8 mouse cellular contexts compared by ENCODE assay signal in genomic region chrX:135752832-135753231, GRCm38 (mm10). TPM values are rescaled to one million over a fixed set of nuclear protein-coding genes. Genes with fewer than 3 reads are reported as not detected.
A peak's percentile ranks its signal among the peaks of the same experiment; 100 is the strongest.
DNase-seq lines count a peak whose midpoint lies in the region; ATAC-seq and TF ChIP-seq lines count a peak whose summit lies in the region.

No protein-coding gene starts in this region.

- H3K4me3 ChIP-seq in liver, embryonic 12.5 days: no peak overlapping the region
- no peak overlapping the region for H3K4me3 ChIP-seq in limb, embryonic 10.5 days
- H3K4me3 ChIP-seq in neural tube, embryonic 12.5 days: no peak overlapping the region
- H3K4me3 ChIP-seq in stomach, postnatal 0 days (ENCODE audit: low read depth, low read length): no peak overlapping the region

- H3K4me1 ChIP-seq in liver, embryonic 12.5 days: no peaks in the 10 kb centered on the region
- no peaks in the 10 kb centered on the region for H3K4me1 ChIP-seq in limb, embryonic 10.5 days
- no peaks in the 10 kb centered on the region for H3K4me1 ChIP-seq in neural tube, embryonic 12.5 days
- no peaks in the 10 kb centered on the region for H3K4me1 ChIP-seq in stomach, postnatal 0 days (replicated peaks; ENCODE audit: control insufficient read depth, insufficient read depth)

- no peak overlapping the region for H3K4me2 ChIP-seq in liver, embryonic 12.5 days
- no peak overlapping the region for H3K4me2 ChIP-seq in neural tube, embryonic 12.5 days (replicated peaks)
- H3K4me2 ChIP-seq in stomach, postnatal 0 days (replicated peaks; ENCODE audit: low read depth): no peak overlapping the region

- peak; percentile 71 for DNase-seq in liver
- DNase-seq in cerebellum, adult 9-11 months: peak; percentile 42
- DNase-seq in frontal cortex, postnatal 25 days (ENCODE audit: low spot score in 2 of 2): peak; percentile 64 to 70
- peak; percentile 80 for DNase-seq in kidney, adult 18-20 months
- peak; percentile 68 for DNase-seq in limb, embryonic 10.5 days (ENCODE audit: low spot score)
- peak; percentile 66 for DNase-seq in stomach, postnatal 0 days (ENCODE audit: low spot score)

- TF ChIP-seq EP300 in stomach, postnatal 0 days (optimal IDR thresholded peaks at IDR 0.05): no peak

- no peaks in the 10 kb centered on the region for H3K9me3 ChIP-seq in liver, embryonic 12.5 days (replicated peaks)
- H3K9me3 ChIP-seq in limb, embryonic 10.5 days (replicated peaks): no peaks in the 10 kb centered on the region
- H3K9me3 ChIP-seq in neural tube, embryonic 12.5 days: no peaks in the 10 kb centered on the region
- H3K9me3 ChIP-seq in stomach, postnatal 0 days (ENCODE audit: control insufficient read depth, low read length): no peaks in the 10 kb centered on the region

- 0% methylated on average over 2 of the region's 2 CpGs for WGBS in liver, embryonic 12.5 days (ENCODE audit: insufficient replicate concordance)
- 5% methylated on average over 2 of the region's 2 CpGs for WGBS in limb, embryonic 10.5 days
- 6% methylated on average over 2 of the region's 2 CpGs for WGBS in neural tube, embryonic 12.5 days
- 2% methylated on average over 2 of the region's 2 CpGs for WGBS in stomach, postnatal 0 days

- peaks cover 12% of the 10 kb centered on the region for H3K36me3 ChIP-seq in liver, embryonic 12.5 days
- peaks cover 17% of the 10 kb centered on the region; the same call in 1 of the 2 replicates for H3K36me3 ChIP-seq in limb, embryonic 10.5 days
- no peaks in the 10 kb centered on the region; the same call in 1 of the 2 replicates for H3K36me3 ChIP-seq in neural tube, embryonic 12.5 days
- no peaks in the 10 kb centered on the region for H3K36me3 ChIP-seq in stomach, postnatal 0 days (ENCODE audit: control insufficient read depth, insufficient read depth, low read length)

- no peak for ATAC-seq in liver, embryonic 12.5 days
- ATAC-seq in neural tube, embryonic 12.5 days (ENCODE audit: low FRiP score, low read depth): 0 out of 2 replicates have a peak, but pooled peaks have one; percentile 48
- ATAC-seq in stomach, postnatal 0 days (ENCODE audit: low FRiP score, low TSS enrichment): no peak

- no peaks in the 10 kb centered on the region for H3K27me3 ChIP-seq in liver, embryonic 12.5 days (replicated peaks)
- H3K27me3 ChIP-seq in limb, embryonic 10.5 days (ENCODE audit: low read depth, poor library complexity, severe bottlenecking): peaks cover 33% of the 10 kb centered on the region
- H3K27me3 ChIP-seq in neural tube, embryonic 12.5 days (replicated peaks): no peaks in the 10 kb centered on the region
- H3K27me3 ChIP-seq in stomach, postnatal 0 days (ENCODE audit: control insufficient read depth, insufficient read depth, low read length): no peaks in the 10 kb centered on the region

- peak; percentile 81 for TF ChIP-seq CTCF in stomach, postnatal 0 days (IDR thresholded peaks at IDR 0.05; ENCODE audit: low read depth)

- H3K27ac ChIP-seq in liver, embryonic 12.5 days: no peak overlapping the region
- no peak overlapping the region for H3K27ac ChIP-seq in limb, embryonic 10.5 days
- no peak overlapping the region for H3K27ac ChIP-seq in neural tube, embryonic 12.5 days
- H3K27ac ChIP-seq in stomach, postnatal 0 days (replicated peaks): no peak overlapping the region

- H3K9ac ChIP-seq in liver, embryonic 12.5 days: no peak overlapping the region
- no peak overlapping the region for H3K9ac ChIP-seq in neural tube, embryonic 12.5 days
- no peak overlapping the region for H3K9ac ChIP-seq in stomach, postnatal 0 days (ENCODE audit: low read length)

RNA-seq across cellular contexts. Expression of gene Armcx5, which starts 10.3 kb away (rescaled TPM):
- polyA plus RNA-seq in liver, embryonic 12.5 days (2016; fragmentation: Nextera tagmentation; extraction: Ambion mirVana): 4.2 and 5.0 TPM in 2 replicates
- 11.5 and 12.8 TPM in 2 replicates for polyA plus RNA-seq in limb, embryonic 10.5 days (2016; fragmentation: Nextera tagmentation; extraction: Ambion mirVana)
- polyA plus RNA-seq in neural tube, embryonic 12.5 days (2016; fragmentation: Nextera tagmentation; extraction: Ambion mirVana): 11.2 and 12.8 TPM in 2 replicates
- 6.5 TPM in 2 replicates for polyA plus RNA-seq in stomach, postnatal 0 days (2015; fragmentation: Nextera tagmentation; extraction: Ambion mirVana)

RNA-seq across cellular contexts. Expression of gene Gprasp1, which starts 10.3 kb away (rescaled TPM):
- polyA plus RNA-seq in liver, embryonic 12.5 days (2016; fragmentation: Nextera tagmentation; extraction: Ambion mirVana): 14.4 and 15.5 TPM in 2 replicates
- 41.7 and 55.8 TPM in 2 replicates for polyA plus RNA-seq in limb, embryonic 10.5 days (2016; fragmentation: Nextera tagmentation; extraction: Ambion mirVana)
- 102 and 111 TPM in 2 replicates for polyA plus RNA-seq in neural tube, embryonic 12.5 days (2016; fragmentation: Nextera tagmentation; extraction: Ambion mirVana)
- polyA plus RNA-seq in stomach, postnatal 0 days (2015; fragmentation: Nextera tagmentation; extraction: Ambion mirVana): 10.9 and 11.3 TPM in 2 replicates

RNA-seq across cellular contexts. Expression of gene Tmsb15a, which starts 27.8 kb away (rescaled TPM):
- polyA plus RNA-seq in liver, embryonic 12.5 days (2016; fragmentation: Nextera tagmentation; extraction: Ambion mirVana): not detected in 2 replicates
- not detected in 2 replicates for polyA plus RNA-seq in limb, embryonic 10.5 days (2016; fragmentation: Nextera tagmentation; extraction: Ambion mirVana)
- polyA plus RNA-seq in neural tube, embryonic 12.5 days (2016; fragmentation: Nextera tagmentation; extraction: Ambion mirVana): not detected in 2 replicates
- polyA plus RNA-seq in stomach, postnatal 0 days (2015; fragmentation: Nextera tagmentation; extraction: Ambion mirVana): not detected in 2 replicates

RNA-seq across cellular contexts. Expression of gene Bhlhb9, which starts 44.6 kb away (rescaled TPM):
- polyA plus RNA-seq in liver, embryonic 12.5 days (2016; fragmentation: Nextera tagmentation; extraction: Ambion mirVana): 21.2 and 21.3 TPM in 2 replicates
- polyA plus RNA-seq in limb, embryonic 10.5 days (2016; fragmentation: Nextera tagmentation; extraction: Ambion mirVana): 48.5 and 57.1 TPM in 2 replicates
- polyA plus RNA-seq in neural tube, embryonic 12.5 days (2016; fragmentation: Nextera tagmentation; extraction: Ambion mirVana): 80.2 and 90.3 TPM in 2 replicates
- polyA plus RNA-seq in stomach, postnatal 0 days (2015; fragmentation: Nextera tagmentation; extraction: Ambion mirVana): 16.1 and 16.6 TPM in 2 replicates

RNA-seq across cellular contexts. Expression of gene Tcp11x2, which starts 59.2 kb away (rescaled TPM):
- polyA plus RNA-seq in liver, embryonic 12.5 days (2016; fragmentation: Nextera tagmentation; extraction: Ambion mirVana): not detected in 2 replicates
- 0.08 TPM in 1 of 2 replicates, not detected in the other for polyA plus RNA-seq in limb, embryonic 10.5 days (2016; fragmentation: Nextera tagmentation; extraction: Ambion mirVana)
- polyA plus RNA-seq in neural tube, embryonic 12.5 days (2016; fragmentation: Nextera tagmentation; extraction: Ambion mirVana): not detected in 2 replicates
- 0.07 TPM in 1 of 2 replicates, not detected in the other for polyA plus RNA-seq in stomach, postnatal 0 days (2015; fragmentation: Nextera tagmentation; extraction: Ambion mirVana)
